ENCODE assay signal across 11 mouse cellular contexts in genomic region chr16:30173953-30174874, GRCm38 (mm10).
DNase-seq lines count a peak whose midpoint lies in the region; ATAC-seq lines count a peak whose summit lies in the region.
"Had no signal": no experiment of that assay in that cellular context is flagged by ENCODE, and none has a peak within 500 bp of the region (broad histone marks: within the 10 kb centered on the region; RNA-seq: fewer than 3 reads in every experiment).

No protein-coding gene starts in this region.

- no peak overlapping the region for H3K4me2 ChIP-seq in kidney, embryonic 16.5 days (replicated peaks; ENCODE audit: low read depth, low read length)
- H3K4me2 ChIP-seq in embryonic facial prominence, embryonic 14.5 days (ENCODE audit: low read depth, low read length): no peak overlapping the region
- H3K4me2 ChIP-seq in limb, embryonic 12.5 days: no peak overlapping the region
- H3K4me2 ChIP-seq: heart, embryonic 11.5 days had no signal

- H3K27me3 ChIP-seq in kidney, embryonic 16.5 days (ENCODE audit: insufficient read depth, low read length): no peaks in the 10 kb centered on the region
- H3K27me3 ChIP-seq in embryonic facial prominence, embryonic 14.5 days (replicated peaks; ENCODE audit: control insufficient read depth, insufficient read depth, low read length): no peaks in the 10 kb centered on the region
- no peaks in the 10 kb centered on the region; the same call in 1 of the 2 replicates for H3K27me3 ChIP-seq in limb, embryonic 12.5 days

- H3K9me3 ChIP-seq in kidney, embryonic 16.5 days (ENCODE audit: low read length): no peaks in the 10 kb centered on the region
- no peaks in the 10 kb centered on the region for H3K9me3 ChIP-seq in embryonic facial prominence, embryonic 14.5 days (ENCODE audit: control insufficient read depth, low read length)
- no peaks in the 10 kb centered on the region for H3K9me3 ChIP-seq in limb, embryonic 12.5 days

- WGBS in kidney, embryonic 16.5 days: 58% methylated on average over 8 of the region's 8 CpGs
- WGBS in embryonic facial prominence, embryonic 14.5 days: 43% methylated on average over 8 of the region's 8 CpGs
- WGBS in limb, embryonic 12.5 days: 37% methylated on average over 8 of the region's 8 CpGs

- no peak for ATAC-seq in kidney, embryonic 16.5 days (ENCODE audit: low FRiP score, low TSS enrichment)
- ATAC-seq in embryonic facial prominence, embryonic 14.5 days (ENCODE audit: low read depth): peak; percentile 16; the same call in 1 of the 2 replicates
- ATAC-seq in limb, embryonic 12.5 days (ENCODE audit: insufficient number of reproducible peaks, insufficient read depth, low FRiP score, low TSS enrichment, low read depth): no peak

- H3K36me3 ChIP-seq in kidney, embryonic 16.5 days (ENCODE audit: insufficient read depth, low read length): no peaks in the 10 kb centered on the region
- no peaks in the 10 kb centered on the region for H3K36me3 ChIP-seq in embryonic facial prominence, embryonic 14.5 days (ENCODE audit: control insufficient read depth, insufficient read depth, low read length)
- no peaks in the 10 kb centered on the region for H3K36me3 ChIP-seq in limb, embryonic 12.5 days

- peaks cover 49% of the 10 kb centered on the region for H3K4me1 ChIP-seq in kidney, embryonic 16.5 days (ENCODE audit: insufficient read depth, low read length)
- peaks cover 50% of the 10 kb centered on the region for H3K4me1 ChIP-seq in embryonic facial prominence, embryonic 14.5 days (ENCODE audit: control insufficient read depth, insufficient read depth, low read length)
- peaks cover 57% of the 10 kb centered on the region for H3K4me1 ChIP-seq in limb, embryonic 12.5 days (replicated peaks)

- H3K4me3 ChIP-seq in kidney, embryonic 16.5 days (ENCODE audit: low read length): no peak overlapping the region
- H3K4me3 ChIP-seq in embryonic facial prominence, embryonic 14.5 days (ENCODE audit: low read depth, low read length): no peak overlapping the region
- no peak overlapping the region for H3K4me3 ChIP-seq in limb, embryonic 12.5 days (replicated peaks)
- H3K4me3 ChIP-seq: left cerebral cortex, adult 2 months; myocyte had no signal

- no peak overlapping the region for H3K27ac ChIP-seq in kidney, embryonic 16.5 days (ENCODE audit: low read length)
- H3K27ac ChIP-seq in embryonic facial prominence, embryonic 14.5 days (replicated peaks; ENCODE audit: low read depth, low read length): no peak overlapping the region; the same call in 1 of the 2 replicates
- 0 out of 2 replicates have a peak overlapping the region, but pooled peaks have one; percentile 79 for H3K27ac ChIP-seq in limb, embryonic 12.5 days
- H3K27ac ChIP-seq: left cerebral cortex, adult 2 months had no signal

- DNase-seq in kidney, adult 9 months: peak; percentile 57
- peak; percentile 90 for DNase-seq in embryonic facial prominence, embryonic 14.5 days (ENCODE audit: low spot score)
- DNase-seq in retina, postnatal 1 day: peak; percentile 83
- no peak for DNase-seq in cerebellum, adult 11-12 months
- no peak for DNase-seq in left cerebral cortex, adult 9 months (ENCODE audit: low spot score in 2 of 2)
- DNase-seq: right cerebral cortex, postnatal 25 days had no signal

- H3K9ac ChIP-seq in kidney, embryonic 16.5 days (replicated peaks; ENCODE audit: low read length): no peak overlapping the region
- no peak overlapping the region for H3K9ac ChIP-seq in embryonic facial prominence, embryonic 14.5 days (ENCODE audit: low read depth, low read length)
- no peak overlapping the region for H3K9ac ChIP-seq in limb, embryonic 12.5 days (replicated peaks)

Comparison
In these comparisons a context has a peak if more than half of its experiments do, and no peak if none do; other contexts are left out.
1. DNase-seq: peak in kidney, adult 9 months (single experiment), embryonic facial prominence, embryonic 14.5 days (single experiment) and retina, postnatal 1 day (single experiment); none in cerebellum, adult 11-12 months (single experiment) and left cerebral cortex, adult 9 months (0 of 2).